Mouse (Mus musculus): Measurements from ENCODE around the gene Calhm2.
A peak's percentile ranks its signal among the peaks of the same experiment; 100 is the strongest.
"Not testable (repeated sequence)": the region's sequence is repeated elsewhere in the genome, so short reads cannot be mapped to it uniquely, and the experiment has no call there.

Calhm2 gene

DNA sequence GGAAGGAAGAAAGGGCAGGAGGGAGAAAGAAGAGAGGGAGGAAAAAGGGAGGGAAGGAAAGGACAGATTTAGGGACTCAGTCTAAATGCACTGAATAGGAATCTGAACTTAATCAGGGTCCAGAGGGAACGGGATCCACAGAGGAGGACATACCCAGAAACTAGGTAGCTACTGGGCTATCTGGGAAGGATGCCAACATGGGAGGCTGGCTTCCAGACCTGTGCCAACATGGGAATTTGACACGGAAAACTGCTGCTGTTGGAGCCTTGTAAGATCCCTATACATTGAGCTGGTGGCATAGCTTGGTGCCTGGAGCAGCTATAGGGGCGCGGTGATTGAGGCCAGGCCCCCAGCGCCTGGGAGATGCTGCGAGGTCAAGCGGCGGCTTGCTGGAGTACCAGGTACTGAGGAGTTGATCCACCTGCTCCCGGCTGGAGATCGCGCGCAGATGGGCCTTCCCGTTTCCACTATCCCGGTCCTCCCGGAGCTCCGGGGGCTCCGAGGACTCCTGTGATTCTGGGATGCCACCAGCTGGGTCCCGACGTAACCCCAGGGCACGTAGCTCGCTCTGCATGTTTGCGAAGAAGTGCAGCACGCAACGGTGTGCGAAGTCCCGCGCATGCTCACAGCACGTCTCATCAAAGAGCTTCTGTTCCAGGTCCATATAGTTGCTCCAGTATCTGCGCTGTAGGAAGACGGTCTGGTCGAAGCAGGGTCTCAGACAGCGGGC is 13.4 kb upstream of the Calhm2 start:
- DNase-seq (ENCODE audit: low read depth): no peak

- no peak for DNase-seq (ENCODE audit: low read depth)
Observed at GRCm38 (mm10) chr19:47149854-47150253, 11.8 kb upstream of the Calhm2 start.

DNA sequence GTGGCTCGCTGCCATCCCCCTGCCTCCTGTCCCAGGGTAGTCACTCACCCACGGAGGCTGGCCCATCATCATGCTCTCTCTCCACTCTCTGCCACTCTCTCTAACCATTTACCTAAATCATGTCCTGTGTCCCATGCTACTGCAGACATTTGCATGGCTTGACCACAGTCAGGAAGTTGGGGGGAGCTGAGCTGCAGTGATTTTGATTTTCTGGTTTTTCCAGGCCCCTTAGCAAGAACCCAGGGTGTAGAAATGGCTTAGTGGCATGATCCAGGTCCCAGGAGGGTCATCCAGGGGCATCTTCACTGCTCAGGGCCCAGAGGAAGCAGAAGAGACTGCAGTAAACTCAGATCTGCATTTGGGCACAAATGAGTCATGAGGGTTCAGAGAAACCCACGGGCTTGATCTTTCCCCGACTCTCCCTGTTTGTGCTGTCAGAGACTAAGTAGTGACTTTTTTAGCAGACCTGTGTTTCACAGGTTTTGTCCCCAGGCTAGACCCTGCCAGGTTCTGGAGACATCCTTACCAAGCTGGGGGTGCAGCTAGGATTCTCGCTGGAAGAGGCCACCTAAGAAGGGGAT is 10.3 kb upstream of the Calhm2 start:
- no peak for DNase-seq (ENCODE audit: low read depth)

DNA sequence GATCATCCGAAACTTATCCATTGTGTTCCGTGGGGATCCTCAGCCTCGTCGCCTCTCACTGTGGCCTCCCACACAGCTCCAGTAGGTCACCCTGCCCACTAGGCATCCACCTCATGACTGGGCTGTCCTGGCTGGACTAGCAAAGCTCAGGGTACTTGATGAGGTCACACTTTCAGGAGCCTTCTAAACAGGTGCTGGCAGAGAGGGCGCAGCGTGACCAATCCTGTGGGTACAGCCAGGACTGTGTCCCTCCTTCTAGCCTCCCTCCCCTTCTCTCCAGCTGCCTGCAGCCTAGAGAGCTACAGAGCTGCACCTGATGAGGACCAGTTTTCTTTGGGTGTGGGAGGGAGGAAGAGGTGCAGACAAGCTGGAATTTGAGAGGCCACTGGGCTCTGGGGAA is 6.1 kb upstream of the Calhm2 start, which contains the start of gene Calhm1:
Gene Calhm1 (minus strand): TSS at position 101 of the 400 bp plus-strand sequence.
- DNase-seq (ENCODE audit: low read depth): no peak

- DNase-seq (ENCODE audit: low read depth): peak; percentile 24
Observed at GRCm38 (mm10) chr19:47142438-47142837, 4.3 kb upstream of the Calhm2 start.

DNA sequence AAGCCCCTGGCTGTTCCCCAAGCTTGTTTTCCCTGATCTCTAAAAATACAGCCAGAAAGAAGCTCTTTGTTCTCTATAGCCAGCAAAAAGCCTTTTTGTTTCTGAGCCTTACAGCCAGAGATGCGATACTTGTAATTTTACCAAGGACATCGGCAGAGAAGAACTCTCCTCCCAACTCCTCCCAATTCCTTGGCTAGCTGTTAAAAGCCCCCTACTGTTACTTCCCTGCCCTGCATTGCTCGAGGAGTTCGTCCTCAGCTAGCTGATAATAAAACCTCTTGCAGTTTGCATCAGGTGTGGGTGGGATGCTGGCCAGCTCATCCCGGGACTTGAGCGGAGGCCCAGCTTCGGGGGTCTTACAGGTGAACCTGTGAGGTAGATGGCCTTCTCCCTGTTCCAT is 1.5 kb upstream of the Calhm2 start:
- not testable (repeated sequence) for DNase-seq (ENCODE audit: low read depth)

DNA sequence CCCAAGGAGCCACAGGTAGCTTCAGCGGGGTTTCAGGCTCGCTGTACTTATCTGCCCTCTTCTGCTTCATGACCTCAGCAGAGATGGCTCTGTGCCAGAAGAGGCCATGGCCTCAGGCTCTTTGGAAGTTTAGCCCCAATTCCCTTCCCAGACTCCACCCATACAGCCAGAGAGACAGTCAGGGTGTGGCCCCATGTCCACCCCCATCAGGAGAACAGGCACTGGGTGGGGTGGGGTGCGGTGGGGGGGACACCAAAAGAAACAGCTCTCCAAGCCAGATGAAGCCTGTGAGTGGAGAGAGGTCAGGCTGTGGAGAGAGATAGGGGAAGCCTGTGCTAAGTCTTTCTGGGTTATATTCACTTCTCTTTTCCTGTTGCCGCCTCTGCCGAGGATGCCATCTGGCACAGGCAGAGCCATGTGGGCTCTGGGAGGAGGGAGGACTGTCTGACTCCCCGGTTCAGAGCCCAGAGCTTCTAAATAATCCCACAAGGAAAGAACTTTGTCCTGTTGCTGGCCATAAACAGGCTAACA is 978 bp downstream of the Calhm2 start:
- DNase-seq (ENCODE audit: low read depth): peak; percentile 49

DNA sequence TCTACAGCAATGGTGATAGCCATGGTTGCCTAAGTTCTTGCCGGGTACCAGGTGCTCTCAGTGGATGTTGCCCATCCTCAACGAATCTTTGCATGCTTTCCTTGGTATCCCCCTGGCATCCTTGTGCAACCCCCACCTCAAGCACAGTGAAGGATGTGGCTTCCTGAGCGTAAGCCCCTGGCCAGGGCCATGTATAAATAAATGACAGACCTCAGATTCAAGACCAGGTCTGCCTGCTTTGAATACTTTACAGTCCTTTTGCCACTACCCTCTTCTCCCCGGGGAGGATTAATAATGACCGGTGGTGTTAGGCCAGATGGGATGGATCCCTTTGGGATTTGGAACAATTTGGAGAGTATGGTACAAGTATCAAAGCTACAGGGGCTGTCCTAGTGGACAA is 1.9 kb downstream of the Calhm2 start:
- DNase-seq (ENCODE audit: low read depth): no peak

DNA sequence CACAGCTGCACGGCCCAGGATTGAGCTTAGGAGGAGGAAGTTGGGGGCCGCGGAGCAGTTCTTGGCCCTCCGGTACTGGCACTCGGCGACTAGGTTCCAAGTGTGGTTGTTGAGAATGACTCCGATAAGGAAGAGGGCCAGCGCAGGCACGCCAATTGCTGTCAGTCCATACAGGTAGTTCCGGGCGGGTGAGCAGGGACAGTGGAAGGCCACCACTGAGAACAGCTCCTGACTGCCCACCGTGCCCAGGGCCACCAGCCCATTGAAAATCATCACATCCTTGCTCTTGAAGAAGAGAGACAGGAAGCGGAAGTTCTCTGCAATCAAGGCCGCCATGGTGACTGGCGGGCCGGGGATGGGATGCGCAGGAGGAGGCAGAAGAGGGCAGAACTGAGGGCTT is 2.5 kb downstream of the Calhm2 start:
- DNase-seq (ENCODE audit: low read depth): no peak

DNA sequence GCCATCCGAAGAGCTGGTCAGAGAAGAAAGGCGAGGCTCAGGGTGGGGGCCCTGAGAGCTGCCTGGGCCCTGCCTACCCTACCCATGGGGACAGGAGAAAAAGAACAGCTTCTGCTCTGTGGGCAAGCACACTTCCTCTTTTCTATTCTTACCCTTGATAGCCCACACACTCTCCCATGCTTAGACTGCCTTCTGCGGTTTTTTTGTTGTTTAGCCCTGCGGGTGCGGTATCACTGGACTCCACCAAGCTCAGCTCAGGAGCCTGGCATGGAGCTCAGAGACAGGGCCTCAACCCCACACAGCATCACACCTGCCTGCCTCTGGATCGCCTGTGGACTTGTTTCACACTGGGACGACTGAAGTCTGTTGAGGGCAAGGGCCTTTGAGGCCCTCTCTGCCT is 4.9 kb downstream of the Calhm2 start:
- no peak for DNase-seq (ENCODE audit: low read depth)

DNA sequence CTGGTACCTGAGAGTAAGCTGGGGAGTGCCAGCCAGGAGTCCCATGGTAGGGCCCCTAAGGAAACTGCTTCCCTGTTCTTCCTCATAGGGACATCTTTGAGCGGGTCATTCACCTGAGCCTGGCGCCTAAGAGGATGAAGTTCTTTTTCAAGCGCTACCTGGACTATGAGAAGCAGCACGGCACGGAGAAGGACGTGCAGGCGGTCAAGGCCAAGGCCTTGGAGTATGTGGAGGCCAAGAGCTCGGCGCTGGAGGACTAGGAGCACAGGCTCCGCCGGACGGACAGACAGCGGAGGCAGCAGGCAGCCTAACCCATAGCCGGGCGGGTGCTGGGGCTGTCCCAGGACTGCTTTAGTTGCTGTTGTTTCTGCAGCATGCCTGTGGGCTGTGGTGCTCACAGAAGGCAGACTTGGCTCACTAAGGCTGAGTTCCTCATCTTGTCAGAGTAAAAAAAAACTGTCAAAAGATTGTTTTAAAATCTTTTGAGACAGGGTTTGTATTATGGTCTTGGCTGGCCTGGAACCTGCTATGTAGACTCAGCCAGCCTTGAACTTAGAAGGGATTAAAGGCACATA is 7.5 kb downstream of the Calhm2 start:
- no peak for DNase-seq (ENCODE audit: low read depth)

DNA sequence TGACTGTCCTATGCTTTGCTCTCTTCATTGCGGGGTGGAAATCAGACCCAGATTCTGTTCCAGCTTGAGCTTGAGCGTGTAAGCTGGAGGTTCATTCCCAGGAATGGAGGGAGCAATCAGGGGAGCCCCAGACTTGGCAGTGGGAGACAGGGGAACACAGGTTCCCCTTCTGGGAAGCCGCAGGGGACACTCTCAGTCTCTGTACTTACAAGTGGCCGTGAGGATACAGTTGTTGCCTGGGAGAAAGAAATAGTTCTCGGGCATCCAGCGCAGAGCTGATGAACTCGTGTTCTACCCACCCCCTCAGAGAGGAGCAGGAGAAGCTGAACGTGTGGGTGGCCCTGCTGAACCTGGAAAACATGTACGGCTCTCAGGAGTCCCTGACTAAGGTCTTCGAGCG is 9.3 kb downstream of the Calhm2 start:
- DNase-seq (ENCODE audit: low read depth): no peak

DNA sequence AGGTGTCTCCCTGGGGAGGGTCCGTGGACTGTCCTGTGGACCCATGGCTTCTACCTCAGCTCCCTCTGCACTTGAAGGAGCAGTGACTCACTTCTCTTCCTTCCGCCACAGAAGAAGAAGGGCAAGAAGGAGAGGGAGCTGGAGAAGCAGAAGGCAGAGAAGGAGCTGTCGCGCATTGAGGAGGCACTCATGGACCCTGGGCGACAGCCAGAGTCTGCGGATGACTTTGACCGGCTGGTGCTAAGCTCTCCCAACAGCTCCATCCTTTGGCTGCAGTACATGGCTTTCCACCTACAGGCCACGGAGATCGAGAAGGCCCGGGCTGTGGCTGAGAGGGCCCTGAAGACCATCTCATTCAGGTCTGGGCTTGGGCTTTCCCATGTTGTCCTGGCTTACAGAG is 9.9 kb downstream of the Calhm2 start:
- no peak for DNase-seq (ENCODE audit: low read depth)

DNA sequence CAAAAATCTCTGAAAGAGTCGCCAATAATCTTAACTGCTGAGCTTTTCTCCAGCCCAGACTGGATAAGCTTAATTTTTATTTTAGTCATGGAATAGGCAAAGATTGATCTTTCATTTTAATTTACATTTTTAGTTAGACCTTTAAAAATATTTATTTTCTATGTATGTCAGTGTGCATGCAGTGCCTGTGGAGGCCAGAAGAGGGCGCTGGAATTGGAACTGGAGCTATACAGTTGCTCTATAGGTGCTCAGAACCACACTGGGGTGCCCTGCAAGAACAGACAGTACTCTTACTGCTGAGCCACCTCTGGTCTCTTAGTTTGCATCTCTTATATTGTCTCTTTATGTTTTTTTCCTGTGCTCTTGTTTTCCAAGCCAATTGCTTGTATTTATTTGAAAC is 15.3 kb downstream of the Calhm2 start:
- DNase-seq (ENCODE audit: low read depth): no peak

DNA sequence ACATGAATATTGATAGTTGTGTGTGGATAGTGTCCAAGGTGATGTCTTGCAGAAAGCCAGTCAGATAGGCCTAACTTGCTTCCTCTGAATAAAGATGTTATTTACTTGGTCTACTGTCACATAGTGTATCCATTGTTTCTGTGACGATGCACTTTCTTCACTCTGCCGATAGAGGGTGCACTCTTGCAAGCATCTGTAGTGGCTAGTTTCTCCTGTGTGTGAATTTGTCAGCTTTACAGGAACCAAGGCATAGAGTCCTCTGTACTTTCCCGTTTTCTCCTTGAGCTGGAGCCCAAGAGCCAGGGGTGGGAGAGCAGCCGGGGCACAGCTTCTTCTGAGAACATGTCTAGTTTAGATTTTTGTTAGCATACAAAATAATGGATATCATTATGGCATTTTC is 17.0 kb downstream of the Calhm2 start:
- no peak for DNase-seq (ENCODE audit: low read depth)

DNA sequence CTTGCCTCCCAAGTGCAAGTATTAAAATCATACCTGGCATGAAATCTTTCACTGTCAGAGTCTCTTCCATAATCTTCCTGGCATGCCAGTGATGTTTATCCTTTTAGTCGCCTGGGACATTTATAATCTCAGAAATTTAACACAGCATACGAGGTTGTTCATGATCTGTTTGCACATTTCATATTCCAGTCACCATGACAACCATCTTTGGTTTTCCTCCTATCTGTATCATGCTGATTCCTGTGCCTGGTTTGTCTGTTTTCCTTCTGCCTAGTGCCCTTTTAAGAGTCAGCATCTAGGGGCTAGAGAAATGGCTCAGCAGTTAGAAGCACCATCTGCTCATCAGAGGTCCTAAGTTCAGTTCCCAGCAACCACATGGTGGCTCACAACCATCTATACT is 19.5 kb downstream of the Calhm2 start:
- DNase-seq (ENCODE audit: low read depth): no peak

GRCm38 (mm10) chr19:47104641-47105271 is 33.3 kb downstream of the Calhm2 start:
- DNase-seq (ENCODE audit: low read depth): no peak

- no peak for DNase-seq (ENCODE audit: low read depth)
Observed at GRCm38 (mm10) chr19:47101080-47101479, 37.0 kb downstream of the Calhm2 start.

DNA sequence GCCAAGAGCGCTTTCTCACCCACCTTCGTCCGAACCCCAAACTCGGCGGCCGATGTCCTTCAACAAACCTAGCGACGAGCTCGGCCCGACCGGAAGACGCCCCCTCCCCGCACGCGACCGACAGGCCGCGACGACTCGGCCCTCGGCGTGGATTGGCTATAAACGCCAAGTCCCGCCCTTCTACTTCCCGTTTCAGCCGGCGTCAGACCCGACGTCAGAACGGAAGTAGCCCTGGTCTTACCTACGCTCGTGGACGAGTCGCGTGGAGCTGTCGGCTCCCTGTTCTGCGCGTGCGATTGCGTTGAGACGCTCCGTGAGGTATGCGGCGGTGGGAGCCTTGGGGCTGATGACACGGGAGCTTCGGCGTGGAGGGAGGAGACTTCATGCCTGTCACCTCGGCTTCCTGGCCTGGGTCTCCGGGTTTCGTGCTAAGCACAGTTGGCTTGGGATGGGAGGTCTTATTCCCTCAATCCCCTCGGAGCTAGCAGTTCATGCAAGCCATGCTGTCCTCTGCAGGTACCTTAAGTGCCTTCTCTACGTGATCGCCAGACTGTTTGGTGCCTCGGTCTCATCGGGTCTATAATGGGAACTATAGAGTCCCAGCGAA is 47.4 kb downstream of the Calhm2 start, which contains the start of the genes Usmg5 and Pdcd11:
Gene Usmg5 (minus strand): TSS at position 98 of the 607 bp plus-strand sequence.
Gene Pdcd11 (plus strand): TSS at position 219 of the 607 bp plus-strand sequence.
- DNase-seq (ENCODE audit: low read depth): peak; percentile 91

GRCm38 (mm10) chr19:47089718-47090525 is 48.2 kb downstream of the Calhm2 start:
- no peak for DNase-seq (ENCODE audit: low read depth)

- DNase-seq (ENCODE audit: low read depth): no peak
Observed at GRCm38 (mm10) chr19:47088226-47088625, 49.9 kb downstream of the Calhm2 start.
